Mouse (Mus musculus) granulocyte monocyte progenitor cell, adult 5-6 weeks (primary cell): ENCODE measurements around the gene Dyrk1a. TPM values are rescaled to one million over a fixed set of nuclear protein-coding genes. Genes with fewer than 3 reads are reported as not detected.

Experiments
- ATAC-seq: replicated peaks from 2 replicates; pipeline ENCODE4 v1.8.0; 2016; ENCODE audit warnings: mild to moderate bottlenecking, moderate TSS enrichment, inconsistent platforms; ENCODE audit not compliant: poor library complexity, severe bottlenecking
- total RNA-seq, 2 experiments: library from RNA; stranded (forward) in 1 of 2; stranded (reverse) in 1 of 2; fragments of 200-712, 200-1000 nt in 1 of 2; fragments of >200 nt in 1 of 2; fragmentation: Nextera tagmentation in 1 of 2; gene quantifications; 2 replicates each; pipeline ENCODE4 v1.2.3; 2014 to 2017

The Dyrk1a gene
- total RNA-seq, 2 experiments from 2014 or later = 60.1 to 64.9 TPM

GRCm38 (mm10) chr16:94588974-94589373, 19.2 kb downstream of the Dyrk1a start:
- ATAC-seq = peak; percentile 46

GRCm38 (mm10) chr16:94589648-94590047, 19.8 kb downstream of the Dyrk1a start:
- no peak for ATAC-seq

GRCm38 (mm10) chr16:94590214-94590613, 20.4 kb downstream of the Dyrk1a start:
- ATAC-seq = peak; percentile 23; the same call in 1 of the 2 replicates

- no peak for ATAC-seq
Measured at GRCm38 (mm10) chr16:94590977-94591376, 21.2 kb downstream of the Dyrk1a start.

- ATAC-seq = no peak
Measured at GRCm38 (mm10) chr16:94591536-94591935, 21.7 kb downstream of the Dyrk1a start.

GRCm38 (mm10) chr16:94596633-94597032, 26.8 kb downstream of the Dyrk1a start:
- ATAC-seq = no peak

GRCm38 (mm10) chr16:94597640-94598039, 27.8 kb downstream of the Dyrk1a start:
- ATAC-seq = no peak

- ATAC-seq = no peak
Measured at GRCm38 (mm10) chr16:94599977-94600724, 30.3 kb downstream of the Dyrk1a start.

- no peak for ATAC-seq
Measured at GRCm38 (mm10) chr16:94601089-94601488, 31.3 kb downstream of the Dyrk1a start.

- ATAC-seq = peak; percentile 90
Measured at GRCm38 (mm10) chr16:94601540-94601953, 31.7 kb downstream of the Dyrk1a start.

- ATAC-seq = no peak
Measured at GRCm38 (mm10) chr16:94602188-94602587, 32.4 kb downstream of the Dyrk1a start.

- ATAC-seq = no peak
Measured at GRCm38 (mm10) chr16:94602730-94603129, 32.9 kb downstream of the Dyrk1a start.

GRCm38 (mm10) chr16:94606169-94606568, 36.4 kb downstream of the Dyrk1a start:
- ATAC-seq = no peak

- no peak for ATAC-seq
Measured at GRCm38 (mm10) chr16:94607468-94607867, 37.7 kb downstream of the Dyrk1a start.

GRCm38 (mm10) chr16:94608706-94609594, 39.1 kb downstream of the Dyrk1a start:
- ATAC-seq = peak; percentile 30; the same call in 1 of the 2 replicates

- no peak for ATAC-seq
Measured at GRCm38 (mm10) chr16:94612573-94612972, 42.8 kb downstream of the Dyrk1a start.

- no peak for ATAC-seq
Measured at GRCm38 (mm10) chr16:94617255-94617654, 47.4 kb downstream of the Dyrk1a start.

- peak; percentile 94 for ATAC-seq
Measured at GRCm38 (mm10) chr16:94618543-94618942, 48.7 kb downstream of the Dyrk1a start.

- ATAC-seq = no peak
Measured at GRCm38 (mm10) chr16:94619301-94619700, 49.5 kb downstream of the Dyrk1a start.

- peak; percentile 25 for ATAC-seq
Measured at GRCm38 (mm10) chr16:94624871-94625270, 55.1 kb downstream of the Dyrk1a start.

- ATAC-seq = no peak
Measured at GRCm38 (mm10) chr16:94625639-94626038, 55.8 kb downstream of the Dyrk1a start.
